Mouse (Mus musculus): Measurements from ENCODE around the gene B3galt4.

DNA sequence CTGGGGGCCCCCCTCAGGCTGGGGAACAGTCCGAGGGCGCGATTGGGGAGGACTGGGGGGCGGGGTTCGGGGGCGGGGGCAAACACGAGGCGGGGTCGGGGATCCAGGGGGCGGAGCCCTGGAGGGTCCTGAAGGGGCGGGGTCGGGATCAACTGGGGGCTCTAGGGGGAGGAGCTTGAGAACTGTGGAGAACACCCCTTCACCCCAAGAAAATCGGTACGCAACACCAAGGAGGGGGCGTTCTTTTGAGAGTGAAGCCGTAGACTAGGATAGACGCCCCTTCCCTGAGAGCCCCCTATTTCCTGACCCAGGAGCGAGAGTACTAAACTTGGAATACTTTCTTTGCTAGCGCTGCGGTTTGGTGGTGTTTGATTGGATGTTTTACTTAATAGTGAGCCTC, 35.0 kb downstream of the B3galt4 start:
- no peak for TF ChIP-seq CTCF (IDR thresholded peaks at IDR 0.05; ENCODE audit: insufficient read depth, low read depth, low read length)
- no peak for TF ChIP-seq POLR2A (IDR thresholded peaks at IDR 0.05; ENCODE audit: insufficient read depth, low read depth, low read length)

Data from olfactory bulb, adult 2 months (tissue).